Mouse (Mus musculus) midbrain, embryonic 15.5 days (tissue): ENCODE measurements around the gene Gm17026. TPM values are rescaled to one million over a fixed set of nuclear protein-coding genes. Genes with fewer than 3 reads are reported as not detected.
"Not testable (repeated sequence)": the region's sequence is repeated elsewhere in the genome, so short reads cannot be mapped to it uniquely, and the experiment has no call there.

ENCODE experiments used
- ATAC-seq: fragments of 200-750 bp; cut with Nextera tagmentation; replicated peaks from 2 replicates; pipeline ENCODE4 v1.8.0; 2017; ENCODE audit warnings: moderate TSS enrichment
- H3K27ac ChIP-seq: fragments of 300-500 bp; sonication (generic); 2 replicates; pipeline ENCODE4 v1.5.1; 2015; ENCODE audit warnings: mild to moderate bottlenecking, inconsistent platforms
- H3K27me3 ChIP-seq: fragments of 300-500 bp; sonication (generic); replicated peaks from 2 replicates; pipeline ENCODE4 v1.6.1; 2015; ENCODE audit warnings: inconsistent platforms
- H3K36me3 ChIP-seq: fragments of 300-500 bp; sonication (generic); replicated peaks from 2 replicates; pipeline ENCODE4 v1.6.1; 2015; ENCODE audit warnings: inconsistent platforms
- H3K4me1 ChIP-seq: fragments of 300-500 bp; sonication (generic); 2 replicates; pipeline ENCODE4 v1.6.1; 2015; ENCODE audit warnings: inconsistent platforms
- H3K4me2 ChIP-seq: fragments of 300-500 bp; sonication (generic); 2 replicates; pipeline ENCODE4 v1.6.1; 2015; ENCODE audit warnings: inconsistent platforms, mild to moderate bottlenecking, moderate library complexity
- H3K4me3 ChIP-seq: fragments of 300-500 bp; sonication (generic); 2 replicates; pipeline ENCODE4 v1.5.1; 2015; ENCODE audit warnings: mild to moderate bottlenecking, inconsistent platforms
- H3K9ac ChIP-seq: fragments of 300-500 bp; sonication (generic); 2 replicates; pipeline ENCODE4 v1.6.1; 2015; ENCODE audit warnings: mild to moderate bottlenecking, inconsistent platforms
- H3K9me3 ChIP-seq: fragments of 300-500 bp; sonication (generic); 2 replicates; pipeline ENCODE4 v1.6.1; 2016; ENCODE audit warnings: inconsistent platforms
- WGBS: fragments of 180-500 bp; shearing (Covaris S2); methylation state at CpG from one replicate; pipeline ENCODE4 v1.1.7; 2015; ENCODE audit warnings: mixed read lengths; 5-methylcytosine and 5-hydroxymethylcytosine counted together
- microRNA-seq: library from miRNA; unstranded; fragments of <30 nt; microRNA quantifications from one replicate; pipeline ENCODE4, GENCODE M21; 2016
- polyA plus RNA-seq: library from polyadenylated mRNA; unstranded; fragments of >200 nt; fragmentation: Nextera tagmentation; extraction: Ambion mirVana; gene quantifications from 2 replicates; pipeline ENCODE4 v1.2.1, GENCODE M21; 2015

Gm17026 gene
- not detected in 2 replicates for polyA plus RNA-seq

DNA sequence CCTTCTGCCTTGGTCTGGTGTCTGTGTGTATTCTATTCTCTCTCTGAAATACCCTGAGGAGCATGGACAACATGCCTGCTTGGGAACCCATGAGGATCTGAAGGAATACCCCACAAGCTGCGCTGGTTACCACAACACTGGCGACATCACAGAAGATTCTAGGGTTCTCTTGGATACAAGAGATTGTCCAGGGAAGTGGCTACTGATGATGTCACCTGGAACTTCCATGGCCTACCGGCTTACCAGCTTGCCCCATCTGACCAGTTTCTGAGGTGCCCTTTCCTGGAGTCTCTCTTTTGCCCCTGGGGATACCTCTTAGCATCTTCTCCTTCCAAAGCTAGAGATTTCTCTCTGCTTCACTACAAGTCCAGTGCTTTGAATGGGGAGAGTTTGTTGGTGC lies at the start of gene Gm17026:
TSS of gene Gm17026 (minus strand) at position 101 of the 400 bp plus-strand sequence.
- H3K36me3 ChIP-seq, ATAC-seq, H3K9me3 ChIP-seq, H3K9ac ChIP-seq, H3K4me1 ChIP-seq, H3K27ac ChIP-seq, H3K27me3 ChIP-seq, H3K4me3 ChIP-seq, H3K4me2 ChIP-seq: not testable (repeated sequence)
- WGBS = 100% methylated on average over 1 of the region's 3 CpGs

GRCm38 (mm10) chr14:42297258-42297657 lies 37.4 kb upstream of the Gm17026 start, which contains the start of gene Gm9611:
Gm9611 (minus strand) TSS chr14:42297358.
- not testable (repeated sequence) for ATAC-seq, H3K9me3 ChIP-seq, H3K9ac ChIP-seq, H3K36me3 ChIP-seq, H3K4me2 ChIP-seq, H3K4me3 ChIP-seq, H3K4me1 ChIP-seq, H3K27ac ChIP-seq, H3K27me3 ChIP-seq
- WGBS = 90% methylated on average over 1 of the region's 3 CpGs

GRCm38 (mm10) chr14:42216766-42217537 lies 42.9 kb downstream of the Gm17026 start:
- H3K9me3 ChIP-seq, H3K27ac ChIP-seq, H3K27me3 ChIP-seq, H3K4me2 ChIP-seq, H3K4me3 ChIP-seq, ATAC-seq, H3K4me1 ChIP-seq, H3K9ac ChIP-seq, H3K36me3 ChIP-seq: not testable (repeated sequence)
- 78% methylated on average over 8 of the region's 10 CpGs for WGBS

Small RNAs within 50 kb of the gene (microRNA-seq; reads per million reads assigned to microRNA genes)
- not detected for gene Gm25208
- gene Gm25892 = not detected

Other genes with a start within 250 kb of the Gm17026 start
- not detected in 2 replicates for gene Gm7951, start 142.7 kb downstream of the Gm17026 start, polyA plus RNA-seq
- gene Gm17027, start 97.4 kb downstream of the Gm17026 start, polyA plus RNA-seq = not detected in 2 replicates
- gene Gm3573, start 69.3 kb downstream of the Gm17026 start, polyA plus RNA-seq = not detected in 2 replicates
- gene Gm9611, start 37.3 kb upstream of the Gm17026 start, polyA plus RNA-seq = not detected in 2 replicates
- gene Gm7995, start 50.2 kb upstream of the Gm17026 start, polyA plus RNA-seq = not detected in 2 replicates
- not detected in 2 replicates for gene Gm8005, start 179.6 kb upstream of the Gm17026 start, polyA plus RNA-seq
- not detected in 2 replicates for gene Gm8011, start 203.8 kb upstream of the Gm17026 start, polyA plus RNA-seq
- not detected in 2 replicates for gene Gm8020, start 242.3 kb upstream of the Gm17026 start, polyA plus RNA-seq